Mouse (Mus musculus) limb, embryonic 14.5 days (tissue): ENCODE data around the gene Nfya. TPM values are rescaled to one million over a fixed set of nuclear protein-coding genes. Genes with fewer than 3 reads are reported as not detected.

ENCODE experiments used
- ATAC-seq: fragments of 200-750 bp; cut with Nextera tagmentation; 2 replicates; pipeline ENCODE4 v1.8.0; 2017; ENCODE audit warnings: low read depth, moderate number of reproducible peaks, moderate TSS enrichment; ENCODE audit not compliant: low FRiP score
- DNase-seq: peaks from one replicate; pipeline ENCODE4 v3.0.0-alpha.2; 2015; ENCODE audit warnings: low spot score
- H3K27ac ChIP-seq: fragments of 300-500 bp; sonication (generic); replicated peaks from 2 replicates; pipeline ENCODE4 v1.5.1; 2014; ENCODE audit warnings: low read depth, mild to moderate bottlenecking, low read length, moderate library complexity, mixed read lengths
- H3K27me3 ChIP-seq: fragments of 300-500 bp; sonication (generic); 2 replicates; pipeline ENCODE4 v1.6.1; 2014; ENCODE audit warnings: low read length, mixed read lengths; ENCODE audit not compliant: control insufficient read depth, insufficient read depth
- H3K36me3 ChIP-seq: fragments of 300-500 bp; sonication (generic); 2 replicates; pipeline ENCODE4 v1.6.1; 2014; ENCODE audit warnings: mild to moderate bottlenecking, low read length, moderate library complexity, mixed read lengths; ENCODE audit not compliant: control insufficient read depth, insufficient read depth
- H3K4me1 ChIP-seq: fragments of 300-500 bp; sonication (generic); 2 replicates; pipeline ENCODE4 v1.6.1; 2014; ENCODE audit warnings: antibody characterized with exemption, low read length, mixed read lengths; ENCODE audit not compliant: control insufficient read depth, insufficient read depth
- H3K4me2 ChIP-seq: fragments of 300-500 bp; sonication (generic); replicated peaks from 2 replicates; pipeline ENCODE4 v1.6.1; 2014; ENCODE audit warnings: low read depth, mild to moderate bottlenecking, low read length, moderate library complexity; ENCODE audit not compliant: severe bottlenecking
- H3K4me3 ChIP-seq: fragments of 300-500 bp; sonication (generic); replicated peaks from 2 replicates; pipeline ENCODE4 v1.5.1; 2014; ENCODE audit warnings: low read length
- H3K9ac ChIP-seq: fragments of 300-500 bp; sonication (generic); 2 replicates; pipeline ENCODE4 v1.6.1; 2014; ENCODE audit warnings: mild to moderate bottlenecking, low read depth, low read length, moderate library complexity; ENCODE audit not compliant: severe bottlenecking
- H3K9me3 ChIP-seq: fragments of 300-500 bp; sonication (generic); 2 replicates; pipeline ENCODE4 v1.6.1; 2016; ENCODE audit warnings: low read length; ENCODE audit not compliant: control insufficient read depth
- POLR2A ChIP-seq: fragments of 200-500 bp; IDR thresholded peaks from 2 replicates; pipeline ENCODE4 v1.8.0; 2012; ENCODE audit warnings: inconsistent platforms, mild to moderate bottlenecking, moderate library complexity, borderline replicate concordance; ENCODE audit not compliant: insufficient read depth, insufficient read length; ENCODE audit errors: extremely low read depth
- WGBS: fragments of 180-500 bp; shearing (Covaris S2); extraction: QIAGEN DNeasy Blood & Tissue Kit; methylation state at CpG from one replicate; pipeline ENCODE4 v1.1.7; 2014; 5-methylcytosine and 5-hydroxymethylcytosine counted together
- polyA plus RNA-seq, 2 experiments: library from polyadenylated mRNA; depleted of rRNA in 1 of 2; stranded (reverse) in 1 of 2; unstranded in 1 of 2; fragments of >200 nt; fragmentation: Nextera tagmentation in 1 of 2; extraction: Ambion mirVana in 1 of 2; gene quantifications; 2 replicates each; pipeline versions ENCODE4 v1.2.1 to v1.2.3; 2012 to 2014

The Nfya gene
- polyA plus RNA-seq, 2 experiments, result 19.2 to 95.0 TPM

DNA sequence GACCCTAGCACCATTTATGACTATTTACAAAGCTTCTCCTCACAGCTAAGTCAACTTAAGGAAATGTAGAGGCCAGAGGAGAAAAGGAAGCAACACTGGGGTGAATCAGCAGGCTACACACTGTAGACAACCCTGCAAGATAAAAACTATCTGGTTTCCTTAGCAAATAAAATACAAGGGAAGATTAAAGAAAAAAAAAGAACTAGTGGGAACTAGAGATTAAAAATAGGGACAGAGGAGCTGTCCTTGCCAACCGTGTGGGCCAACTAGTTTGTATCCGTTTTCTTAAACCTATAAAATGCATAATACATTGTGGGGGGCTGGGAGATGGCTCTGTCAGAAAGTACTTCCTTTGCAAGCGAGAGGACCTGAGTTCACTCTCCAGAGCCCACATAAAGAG is 67.8 kb downstream of the Nfya start:
- H3K4me2 ChIP-seq, result no peak overlapping the region
- H3K27me3 ChIP-seq, result no peaks in the 10 kb centered on the region
- no peaks in the 10 kb centered on the region for H3K36me3 ChIP-seq
- WGBS, result 43% methylated on average over 3 of the region's 3 CpGs
- no peak for ATAC-seq
- H3K9me3 ChIP-seq, result no peaks in the 10 kb centered on the region
- no peak overlapping the region for H3K27ac ChIP-seq
- no peak overlapping the region for H3K4me3 ChIP-seq
- no peaks in the 10 kb centered on the region for H3K4me1 ChIP-seq
- TF ChIP-seq POLR2A, result no peak
- H3K9ac ChIP-seq, result no peak overlapping the region
- DNase-seq, result no peak

DNA sequence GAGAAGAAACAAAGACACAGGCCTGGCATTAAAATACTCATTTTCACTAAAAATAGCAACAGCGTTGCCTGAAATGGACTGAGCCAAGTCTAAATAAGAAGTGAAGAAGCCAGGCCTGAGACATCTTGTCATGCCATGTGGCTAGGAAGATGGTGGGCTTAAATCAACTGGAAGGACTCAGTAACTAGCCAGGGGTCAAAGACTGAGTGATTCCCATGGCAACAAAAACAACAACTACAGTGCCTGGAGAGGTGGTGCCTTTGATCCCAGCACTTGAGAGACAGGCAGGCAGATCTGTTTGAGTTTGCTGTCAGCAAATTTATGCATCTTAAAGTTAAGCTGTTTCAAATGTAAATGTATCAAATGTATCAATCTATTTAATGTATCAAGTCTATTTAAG is 69.4 kb downstream of the Nfya start:
- no peak for TF ChIP-seq POLR2A
- Histone ChIP-seq H3K36me3 (no peaks in the 10 kb centered on the region), H3K4me1 (no peaks in the 10 kb centered on the region), H3K9ac (no peak overlapping the region), H3K4me2 (no peak overlapping the region), H3K27me3 (no peaks in the 10 kb centered on the region), H3K27ac (no peak overlapping the region), H3K4me3 (no peak overlapping the region), H3K9me3 (no peaks in the 10 kb centered on the region)
- no peak for DNase-seq
- WGBS, result 85% methylated on average over 1 of the region's 1 CpGs
- ATAC-seq, result no peak

Other genes with a start within 250 kb of the Nfya start
- 0.08 TPM in 1 of 2 replicates, not detected in the other for gene A530064D06Rik, start 242.6 kb downstream of the Nfya start, polyA plus RNA-seq (2012; rRNA removed)
- gene A530064D06Rik, start 242.6 kb downstream of the Nfya start, polyA plus RNA-seq (2014; fragmentation: Nextera tagmentation; extraction: Ambion mirVana), result not detected in 2 replicates
- gene Trem1, start 177.1 kb downstream of the Nfya start, polyA plus RNA-seq (2012; rRNA removed), result 0.01 and 0.03 TPM in 2 replicates
- 0.08 TPM in 1 of 2 replicates, not detected in the other for gene Trem1, start 177.1 kb downstream of the Nfya start, polyA plus RNA-seq (2014; fragmentation: Nextera tagmentation; extraction: Ambion mirVana)
- gene Trem3, start 162.1 kb downstream of the Nfya start, polyA plus RNA-seq (2012; rRNA removed), result not detected in 2 replicates
- not detected in 2 replicates for gene Trem3, start 162.1 kb downstream of the Nfya start, polyA plus RNA-seq (2014; fragmentation: Nextera tagmentation; extraction: Ambion mirVana)
- 0.13 and 0.41 TPM in 2 replicates for gene Treml4, start 145.6 kb downstream of the Nfya start, polyA plus RNA-seq (2012; rRNA removed)
- 0.32 and 0.41 TPM in 2 replicates for gene Treml4, start 145.6 kb downstream of the Nfya start, polyA plus RNA-seq (2014; fragmentation: Nextera tagmentation; extraction: Ambion mirVana)
- 0.79 and 1.3 TPM in 2 replicates for gene Treml2, start 110.4 kb downstream of the Nfya start, polyA plus RNA-seq (2012; rRNA removed)
- 0.11 TPM in 1 of 2 replicates, not detected in the other for gene Treml2, start 110.4 kb downstream of the Nfya start, polyA plus RNA-seq (2014; fragmentation: Nextera tagmentation; extraction: Ambion mirVana)
- 0.18 and 0.45 TPM in 2 replicates for gene B430306N03Rik, start 93.8 kb downstream of the Nfya start, polyA plus RNA-seq (2012; rRNA removed)
- 0.28 TPM in 1 of 2 replicates, not detected in the other for gene B430306N03Rik, start 93.8 kb downstream of the Nfya start, polyA plus RNA-seq (2014; fragmentation: Nextera tagmentation; extraction: Ambion mirVana)
- 10.4 and 12.8 TPM in 2 replicates for gene Trem2, start 63.5 kb downstream of the Nfya start, polyA plus RNA-seq (2012; rRNA removed)
- gene Trem2, start 63.5 kb downstream of the Nfya start, polyA plus RNA-seq (2014; fragmentation: Nextera tagmentation; extraction: Ambion mirVana), result 6.8 and 8.4 TPM in 2 replicates
- gene Treml1, start 50.0 kb downstream of the Nfya start, polyA plus RNA-seq (2012; rRNA removed), result 0.54 and 1.2 TPM in 2 replicates
- 0.74 and 1.4 TPM in 2 replicates for gene Treml1, start 50.0 kb downstream of the Nfya start, polyA plus RNA-seq (2014; fragmentation: Nextera tagmentation; extraction: Ambion mirVana)
- gene Oard1, start 108 bp upstream of the Nfya start, polyA plus RNA-seq (2012; rRNA removed), result 22.1 and 28.5 TPM in 2 replicates
- gene Oard1, start 108 bp upstream of the Nfya start, polyA plus RNA-seq (2014; fragmentation: Nextera tagmentation; extraction: Ambion mirVana), result 46.8 and 46.9 TPM in 2 replicates
- gene Apobec2, start 23.0 kb upstream of the Nfya start, polyA plus RNA-seq (2012; rRNA removed), result 21.7 and 25.0 TPM in 2 replicates
- 28.7 and 42.5 TPM in 2 replicates for gene Apobec2, start 23.0 kb upstream of the Nfya start, polyA plus RNA-seq (2014; fragmentation: Nextera tagmentation; extraction: Ambion mirVana)
- 1.6 and 2.0 TPM in 2 replicates for gene Tspo2, start 41.6 kb upstream of the Nfya start, polyA plus RNA-seq (2012; rRNA removed)
- gene Tspo2, start 41.6 kb upstream of the Nfya start, polyA plus RNA-seq (2014; fragmentation: Nextera tagmentation; extraction: Ambion mirVana), result 1.7 TPM in 2 replicates
- gene Unc5cl, start 45.0 kb upstream of the Nfya start, polyA plus RNA-seq (2012; rRNA removed), result 0.15 and 0.41 TPM in 2 replicates
- gene Unc5cl, start 45.0 kb upstream of the Nfya start, polyA plus RNA-seq (2014; fragmentation: Nextera tagmentation; extraction: Ambion mirVana), result 0.18 TPM in 2 replicates